Mouse (Mus musculus): Measurements from ENCODE around the gene Igf2r. TPM values are rescaled to one million over a fixed set of nuclear protein-coding genes. Genes with fewer than 3 reads are reported as not detected.

Igf2r gene
- polyA plus RNA-seq, 2 experiments, result 62.4 to 97.3 TPM

DNA sequence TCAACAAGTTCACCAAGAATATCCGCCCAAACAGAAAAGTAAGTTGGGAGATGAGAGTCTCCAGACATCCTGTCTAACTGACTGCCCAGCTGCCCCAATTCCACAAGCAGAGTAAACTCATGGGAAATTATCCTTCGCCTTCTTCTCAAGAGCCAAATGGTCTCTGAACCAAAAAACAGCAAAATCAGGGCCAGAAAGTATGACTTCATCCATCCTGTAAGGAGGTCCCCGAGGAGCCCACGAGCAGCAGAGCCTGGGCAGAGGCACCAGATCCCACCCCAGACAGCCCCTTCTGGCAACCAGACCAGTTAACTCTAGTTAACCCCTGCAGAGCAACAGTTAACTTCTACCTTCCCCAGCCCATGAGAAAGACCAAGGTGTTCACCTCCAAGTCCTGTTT is 29.9 kb downstream of the Igf2r start:
- H3K9ac ChIP-seq (ENCODE audit: low read depth, low read length, severe bottlenecking), result no peak overlapping the region
- ATAC-seq (ENCODE audit: low FRiP score, low read depth) (no peak), DNase-seq (ENCODE audit: low spot score) (peak; percentile 76)
- peak overlapping the region; percentile 63 for H3K27ac ChIP-seq (replicated peaks; ENCODE audit: low read depth, low read length)
- H3K36me3 ChIP-seq (ENCODE audit: control insufficient read depth, insufficient read depth, low read length), result peaks cover 69% of the 10 kb centered on the region
- peaks cover 40% of the 10 kb centered on the region for H3K9me3 ChIP-seq (ENCODE audit: control insufficient read depth, low read length)
- 39% methylated on average over 4 of the region's 4 CpGs for WGBS
- TF ChIP-seq POLR2A (IDR thresholded peaks at IDR 0.05; ENCODE audit: borderline replicate concordance, extremely low read depth, insufficient read depth, insufficient read length), result no peak
- peaks cover 52% of the 10 kb centered on the region for H3K4me1 ChIP-seq (ENCODE audit: control insufficient read depth, insufficient read depth, low read length)
- H3K4me2 ChIP-seq (replicated peaks; ENCODE audit: low read depth, low read length, severe bottlenecking), result no peak overlapping the region
- no peak overlapping the region for H3K4me3 ChIP-seq (replicated peaks; ENCODE audit: low read length)
- no peaks in the 10 kb centered on the region for H3K27me3 ChIP-seq (ENCODE audit: control insufficient read depth, insufficient read depth, low read length)

GRCm38 (mm10) chr17:12737934-12738333 is 31.5 kb downstream of the Igf2r start:
- Histone ChIP-seq H3K4me3 (replicated peaks; ENCODE audit: low read length) (no peak overlapping the region), H3K4me1 (ENCODE audit: control insufficient read depth, insufficient read depth, low read length) (peaks cover 58% of the 10 kb centered on the region), H3K9me3 (ENCODE audit: control insufficient read depth, low read length) (peaks cover 26% of the 10 kb centered on the region), H3K9ac (ENCODE audit: low read depth, low read length, severe bottlenecking) (no peak overlapping the region), H3K36me3 (ENCODE audit: control insufficient read depth, insufficient read depth, low read length) (peaks cover 59% of the 10 kb centered on the region), H3K27ac (replicated peaks; ENCODE audit: low read depth, low read length) (peak overlapping the region; percentile 33; the same call in 1 of the 2 replicates), H3K4me2 (replicated peaks; ENCODE audit: low read depth, low read length, severe bottlenecking) (no peak overlapping the region), H3K27me3 (ENCODE audit: control insufficient read depth, insufficient read depth, low read length) (no peaks in the 10 kb centered on the region)
- ATAC-seq (ENCODE audit: low FRiP score, low read depth) (no peak), DNase-seq (ENCODE audit: low spot score) (no peak)
- no peak for TF ChIP-seq POLR2A (IDR thresholded peaks at IDR 0.05; ENCODE audit: borderline replicate concordance, extremely low read depth, insufficient read depth, insufficient read length)
- WGBS, result 25% methylated on average over 1 of the region's 1 CpGs

DNA sequence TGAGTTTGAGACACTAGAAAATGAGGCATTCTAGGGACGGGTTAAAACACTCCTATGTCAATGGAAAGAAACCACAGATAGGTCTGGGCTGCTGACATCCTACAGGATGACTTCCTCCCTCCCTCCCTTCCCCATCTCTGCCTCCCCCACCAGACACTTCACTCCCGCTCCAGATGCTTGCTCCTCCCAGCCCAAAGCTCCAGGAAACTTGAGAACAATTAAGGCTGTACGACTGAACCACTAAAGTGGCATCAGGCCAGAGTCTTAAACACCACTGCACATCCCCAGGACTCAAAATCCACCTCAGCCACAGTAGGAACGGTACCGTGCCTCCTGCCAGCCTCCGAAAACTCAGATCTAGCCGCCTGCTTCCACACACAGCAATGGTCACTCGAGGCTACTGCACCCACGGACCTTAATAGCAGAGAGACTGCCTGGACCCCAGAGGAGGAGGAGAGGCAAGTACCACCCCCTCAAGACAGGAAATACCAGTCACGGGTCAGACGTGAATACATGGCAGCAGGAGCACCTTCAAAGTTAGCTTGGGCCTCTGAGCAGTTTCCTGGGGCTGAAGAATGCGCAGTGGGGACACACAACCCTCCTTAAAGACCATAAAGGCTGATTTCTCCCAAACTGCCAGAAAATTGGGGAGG is 35.1 kb downstream of the Igf2r start:
- H3K9ac ChIP-seq (ENCODE audit: low read depth, low read length, severe bottlenecking), result peak overlapping the region; percentile 1; the same call in 1 of the 2 replicates
- peak; percentile 76 for DNase-seq (ENCODE audit: low spot score)
- H3K4me2 ChIP-seq (replicated peaks; ENCODE audit: low read depth, low read length, severe bottlenecking), result peak overlapping the region; percentile 29; the same call in 1 of the 2 replicates
- H3K27me3 ChIP-seq (ENCODE audit: control insufficient read depth, insufficient read depth, low read length), result no peaks in the 10 kb centered on the region
- H3K4me1 ChIP-seq (ENCODE audit: control insufficient read depth, insufficient read depth, low read length), result peaks cover 44% of the 10 kb centered on the region
- WGBS, result 16% methylated on average over 12 of the region's 12 CpGs
- no peak for TF ChIP-seq POLR2A (IDR thresholded peaks at IDR 0.05; ENCODE audit: borderline replicate concordance, extremely low read depth, insufficient read depth, insufficient read length)
- ATAC-seq (ENCODE audit: low FRiP score, low read depth), result peak; percentile 56
- peak overlapping the region; percentile 61 for H3K27ac ChIP-seq (replicated peaks; ENCODE audit: low read depth, low read length)
- H3K9me3 ChIP-seq (ENCODE audit: control insufficient read depth, low read length), result no peaks in the 10 kb centered on the region
- no peak overlapping the region for H3K4me3 ChIP-seq (replicated peaks; ENCODE audit: low read length)
- peaks cover 52% of the 10 kb centered on the region for H3K36me3 ChIP-seq (ENCODE audit: control insufficient read depth, insufficient read depth, low read length)

DNA sequence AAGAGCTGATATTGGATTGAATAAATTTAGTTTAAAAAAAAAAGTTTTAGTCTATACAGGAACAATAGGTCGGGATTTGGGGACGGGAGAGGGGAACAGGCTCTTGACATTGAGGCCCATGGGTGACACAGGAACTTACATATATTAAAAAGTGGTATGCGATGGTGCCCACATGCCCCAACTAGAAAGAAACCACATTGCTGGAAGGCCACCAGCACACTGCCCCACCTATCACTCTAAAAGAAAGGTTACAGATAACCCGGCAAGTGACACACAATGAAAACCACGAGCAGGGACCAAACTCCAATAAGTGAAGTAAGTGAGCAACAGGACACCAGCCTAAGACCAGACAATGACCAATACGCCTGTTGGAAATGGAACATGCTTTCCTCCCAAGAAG is 36.3 kb downstream of the Igf2r start:
- H3K9me3 ChIP-seq (ENCODE audit: control insufficient read depth, low read length), result no peaks in the 10 kb centered on the region
- H3K9ac ChIP-seq (ENCODE audit: low read depth, low read length, severe bottlenecking), result no peak overlapping the region
- no peak overlapping the region for H3K27ac ChIP-seq (replicated peaks; ENCODE audit: low read depth, low read length)
- H3K27me3 ChIP-seq (ENCODE audit: control insufficient read depth, insufficient read depth, low read length), result no peaks in the 10 kb centered on the region
- no peak overlapping the region for H3K4me3 ChIP-seq (replicated peaks; ENCODE audit: low read length)
- H3K4me2 ChIP-seq (replicated peaks; ENCODE audit: low read depth, low read length, severe bottlenecking), result no peak overlapping the region
- no peak for TF ChIP-seq POLR2A (IDR thresholded peaks at IDR 0.05; ENCODE audit: borderline replicate concordance, extremely low read depth, insufficient read depth, insufficient read length)
- peaks cover 38% of the 10 kb centered on the region for H3K4me1 ChIP-seq (ENCODE audit: control insufficient read depth, insufficient read depth, low read length)
- H3K36me3 ChIP-seq (ENCODE audit: control insufficient read depth, insufficient read depth, low read length), result peaks cover 47% of the 10 kb centered on the region
- no peak for DNase-seq (ENCODE audit: low spot score)
- 93% methylated on average over 6 of the region's 6 CpGs for WGBS
- no peak for ATAC-seq (ENCODE audit: low FRiP score, low read depth)

GRCm38 (mm10) chr17:12728536-12728935 is 40.9 kb downstream of the Igf2r start:
- peaks cover 37% of the 10 kb centered on the region for H3K36me3 ChIP-seq (ENCODE audit: control insufficient read depth, insufficient read depth, low read length)
- DNase-seq (ENCODE audit: low spot score) (no peak), ATAC-seq (ENCODE audit: low FRiP score, low read depth) (no peak)
- no peak for TF ChIP-seq POLR2A (IDR thresholded peaks at IDR 0.05; ENCODE audit: borderline replicate concordance, extremely low read depth, insufficient read depth, insufficient read length)
- no peak overlapping the region for H3K4me3 ChIP-seq (replicated peaks; ENCODE audit: low read length)
- H3K4me1 ChIP-seq (ENCODE audit: control insufficient read depth, insufficient read depth, low read length), result peaks cover 34% of the 10 kb centered on the region
- H3K9me3 ChIP-seq (ENCODE audit: control insufficient read depth, low read length), result no peaks in the 10 kb centered on the region
- no peak overlapping the region for H3K4me2 ChIP-seq (replicated peaks; ENCODE audit: low read depth, low read length, severe bottlenecking)
- 57% methylated on average over 1 of the region's 1 CpGs for WGBS
- H3K27me3 ChIP-seq (ENCODE audit: control insufficient read depth, insufficient read depth, low read length), result no peaks in the 10 kb centered on the region
- no peak overlapping the region for H3K9ac ChIP-seq (ENCODE audit: low read depth, low read length, severe bottlenecking)
- no peak overlapping the region for H3K27ac ChIP-seq (replicated peaks; ENCODE audit: low read depth, low read length)
